Comparison of ENCODE assay signal across 10 mouse cellular contexts in the genomic region with DNA sequence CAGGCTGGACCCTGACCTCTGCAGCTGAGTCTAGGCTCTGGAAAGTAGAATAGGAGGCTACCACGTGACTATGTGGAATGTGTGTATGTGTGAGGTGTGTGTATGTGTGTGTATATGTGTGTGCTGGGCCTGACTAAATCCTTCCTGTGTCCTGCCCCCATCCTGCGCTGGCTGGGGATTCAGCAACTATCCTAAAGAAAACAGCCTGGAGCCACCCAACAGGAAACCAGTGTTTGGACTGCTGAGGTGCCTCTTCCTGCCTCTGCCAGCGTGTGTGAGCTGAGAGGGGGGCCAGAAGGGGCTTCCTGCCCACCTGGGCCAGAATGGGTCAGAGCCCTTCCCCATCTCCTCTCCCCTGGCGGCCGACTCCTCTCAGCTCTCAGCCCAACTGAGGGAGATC. TPM values are rescaled to one million over a fixed set of nuclear protein-coding genes. Genes with fewer than 3 reads are reported as not detected.
A peak's percentile ranks its signal among the peaks of the same experiment; 100 is the strongest.
DNase-seq lines count a peak whose midpoint lies in the region; ATAC-seq lines count a peak whose summit lies in the region.
"Had no signal": no experiment of that assay in that cellular context is flagged by ENCODE, and none has a peak within 500 bp of the region (broad histone marks: within the 10 kb centered on the region; RNA-seq: fewer than 3 reads in every experiment).

No protein-coding gene starts in this region.

- H3K4me2 ChIP-seq in hindbrain, embryonic 12.5 days (replicated peaks): no peak overlapping the region
- no peak overlapping the region for H3K4me2 ChIP-seq in hindbrain, embryonic 14.5 days (replicated peaks)
- H3K4me2 ChIP-seq in embryonic facial prominence, embryonic 14.5 days (ENCODE audit: low read depth, low read length): no peak overlapping the region
- no peak overlapping the region for H3K4me2 ChIP-seq in stomach, embryonic 15.5 days

- ATAC-seq in hindbrain, embryonic 12.5 days (ENCODE audit: low FRiP score): no peak
- ATAC-seq in hindbrain, embryonic 14.5 days (ENCODE audit: low FRiP score): no peak
- peak; percentile 58 for ATAC-seq in embryonic facial prominence, embryonic 14.5 days (ENCODE audit: low read depth)
- no peak; the same call in 1 of the 2 replicates for ATAC-seq in stomach, embryonic 15.5 days (ENCODE audit: insufficient read depth, low FRiP score, low read depth)

- H3K4me3 ChIP-seq in hindbrain, embryonic 12.5 days: no peak overlapping the region
- no peak overlapping the region for H3K4me3 ChIP-seq in hindbrain, embryonic 14.5 days (replicated peaks; ENCODE audit: low read length)
- no peak overlapping the region for H3K4me3 ChIP-seq in embryonic facial prominence, embryonic 14.5 days (ENCODE audit: low read depth, low read length)
- no peak overlapping the region for H3K4me3 ChIP-seq in stomach, embryonic 15.5 days (replicated peaks)
- H3K4me3 ChIP-seq: megakaryocyte, embryonic 14.5 days had no signal

- H3K9ac ChIP-seq in hindbrain, embryonic 12.5 days: no peak overlapping the region
- H3K9ac ChIP-seq in hindbrain, embryonic 14.5 days: no peak overlapping the region
- H3K9ac ChIP-seq in embryonic facial prominence, embryonic 14.5 days (ENCODE audit: low read depth, low read length): no peak overlapping the region
- no peak overlapping the region for H3K9ac ChIP-seq in stomach, embryonic 15.5 days

- 0 out of 2 replicates have a peak, but pooled peaks cover 6% of the 10 kb centered on the region for H3K27me3 ChIP-seq in hindbrain, embryonic 12.5 days
- H3K27me3 ChIP-seq in hindbrain, embryonic 14.5 days (ENCODE audit: control insufficient read depth, insufficient read depth, low read length): no peaks in the 10 kb centered on the region
- H3K27me3 ChIP-seq in embryonic facial prominence, embryonic 14.5 days (replicated peaks; ENCODE audit: control insufficient read depth, insufficient read depth, low read length): no peaks in the 10 kb centered on the region
- H3K27me3 ChIP-seq in stomach, embryonic 15.5 days (replicated peaks): no peaks in the 10 kb centered on the region

- peaks cover 29% of the 10 kb centered on the region for H3K4me1 ChIP-seq in hindbrain, embryonic 12.5 days
- peaks cover 8% of the 10 kb centered on the region; the same call in 1 of the 2 replicates for H3K4me1 ChIP-seq in hindbrain, embryonic 14.5 days (replicated peaks; ENCODE audit: control insufficient read depth, insufficient read depth, low read length)
- peaks cover 23% of the 10 kb centered on the region for H3K4me1 ChIP-seq in embryonic facial prominence, embryonic 14.5 days (ENCODE audit: control insufficient read depth, insufficient read depth, low read length)
- H3K4me1 ChIP-seq in stomach, embryonic 15.5 days: peaks cover 26% of the 10 kb centered on the region

- peaks cover 18% of the 10 kb centered on the region; the same call in 1 of the 2 replicates for H3K36me3 ChIP-seq in hindbrain, embryonic 12.5 days
- H3K36me3 ChIP-seq in hindbrain, embryonic 14.5 days (replicated peaks; ENCODE audit: control insufficient read depth, insufficient read depth): no peaks in the 10 kb centered on the region
- peaks cover 40% of the 10 kb centered on the region for H3K36me3 ChIP-seq in embryonic facial prominence, embryonic 14.5 days (ENCODE audit: control insufficient read depth, insufficient read depth, low read length)
- H3K36me3 ChIP-seq in stomach, embryonic 15.5 days: peaks cover 3% of the 10 kb centered on the region; the same call in 1 of the 2 replicates

- DNase-seq in hindbrain, embryonic 14.5 days (ENCODE audit: low spot score): no peak
- peak; percentile 73 for DNase-seq in embryonic facial prominence, embryonic 14.5 days (ENCODE audit: low spot score)
- DNase-seq in kidney, postnatal 4 days: peak; percentile 39 to 53
- no peak for DNase-seq in left cerebral cortex, adult 11 months (ENCODE audit: low spot score)
- DNase-seq in natural killer cell, adult 2 months (ENCODE audit: low spot score in 2 of 2): no peak
- no peak for DNase-seq in cerebellum, adult 18-20 months
- DNase-seq: retina, postnatal 1 day had no signal

- no peaks in the 10 kb centered on the region for H3K9me3 ChIP-seq in hindbrain, embryonic 12.5 days (replicated peaks)
- H3K9me3 ChIP-seq in hindbrain, embryonic 14.5 days (ENCODE audit: control insufficient read depth, low read length): no peaks in the 10 kb centered on the region
- no peaks in the 10 kb centered on the region for H3K9me3 ChIP-seq in embryonic facial prominence, embryonic 14.5 days (ENCODE audit: control insufficient read depth, low read length)
- H3K9me3 ChIP-seq in stomach, embryonic 15.5 days: no peaks in the 10 kb centered on the region
- H3K9me3 ChIP-seq: megakaryocyte, embryonic 14.5 days had no signal

- 61% methylated on average over 5 of the region's 5 CpGs for WGBS in hindbrain, embryonic 12.5 days
- WGBS in hindbrain, embryonic 14.5 days: 74% methylated on average over 5 of the region's 5 CpGs
- 9% methylated on average over 3 of the region's 5 CpGs for WGBS in embryonic facial prominence, embryonic 14.5 days
- WGBS in stomach, embryonic 15.5 days: 37% methylated on average over 5 of the region's 5 CpGs

- 0 out of 2 replicates have a peak overlapping the region, but pooled peaks have one; percentile 30 for H3K27ac ChIP-seq in hindbrain, embryonic 12.5 days
- no peak overlapping the region for H3K27ac ChIP-seq in hindbrain, embryonic 14.5 days
- H3K27ac ChIP-seq in embryonic facial prominence, embryonic 14.5 days (replicated peaks; ENCODE audit: low read depth, low read length): peak overlapping the region; percentile 74
- peak overlapping the region; percentile 28 for H3K27ac ChIP-seq in stomach, embryonic 15.5 days

RNA-seq across cellular contexts. Expression of a gene that starts 20.9 kb away (rescaled TPM):
- polyA plus RNA-seq in hindbrain, embryonic 12.5 days (2016; fragmentation: Nextera tagmentation; extraction: Ambion mirVana): 15.0 and 20.9 TPM in 2 replicates
- polyA plus RNA-seq in hindbrain, embryonic 14.5 days (2014; fragmentation: Nextera tagmentation; extraction: Ambion mirVana): 7.5 and 7.7 TPM in 2 replicates
- polyA plus RNA-seq in embryonic facial prominence, embryonic 14.5 days (2014; fragmentation: Nextera tagmentation; extraction: Ambion mirVana): 54.5 and 64.6 TPM in 2 replicates
- polyA plus RNA-seq in stomach, embryonic 15.5 days (2015; fragmentation: Nextera tagmentation; extraction: Ambion mirVana): 10.3 and 11.2 TPM in 2 replicates

Comparison
In these comparisons a context has a peak if more than half of its experiments do, and no peak if none do; other contexts are left out.
1. DNase-seq: peak in embryonic facial prominence, embryonic 14.5 days (single experiment) and kidney, postnatal 4 days (2 of 2); none in hindbrain, embryonic 14.5 days (single experiment), left cerebral cortex, adult 11 months (single experiment), natural killer cell, adult 2 months (0 of 2) and cerebellum, adult 18-20 months (0 of 2).